Mouse (Mus musculus): ENCODE results near the gene Gm15023.
"Not testable (repeated sequence)": the region's sequence is repeated elsewhere in the genome, so short reads cannot be mapped to it uniquely, and the experiment has no call there.

Gene Gm15023

DNA sequence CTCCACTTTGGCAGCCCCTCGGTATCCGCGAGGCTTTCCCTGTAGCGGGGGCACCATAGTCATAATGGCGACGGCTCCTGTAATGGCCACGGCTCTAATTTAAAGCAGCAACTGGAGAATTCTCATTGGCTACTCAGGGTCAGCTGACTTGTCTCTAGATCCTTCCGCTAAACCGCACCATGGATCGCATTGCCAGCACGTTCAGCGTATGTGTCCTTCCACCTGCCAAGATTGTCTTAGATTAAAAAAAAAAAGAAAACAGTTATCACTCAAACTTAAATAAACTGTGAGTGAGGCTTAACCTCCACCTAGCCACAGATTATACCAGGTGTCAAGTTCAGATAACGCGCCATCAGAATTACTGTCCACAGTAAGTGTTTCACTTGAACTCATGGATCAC, at the start of gene Gm15023:
Gene Gm15023 (minus strand): TSS at position 101 of the 400 bp plus-strand sequence.
- not testable (repeated sequence) for DNase-seq (ENCODE audit: low read depth)

DNA sequence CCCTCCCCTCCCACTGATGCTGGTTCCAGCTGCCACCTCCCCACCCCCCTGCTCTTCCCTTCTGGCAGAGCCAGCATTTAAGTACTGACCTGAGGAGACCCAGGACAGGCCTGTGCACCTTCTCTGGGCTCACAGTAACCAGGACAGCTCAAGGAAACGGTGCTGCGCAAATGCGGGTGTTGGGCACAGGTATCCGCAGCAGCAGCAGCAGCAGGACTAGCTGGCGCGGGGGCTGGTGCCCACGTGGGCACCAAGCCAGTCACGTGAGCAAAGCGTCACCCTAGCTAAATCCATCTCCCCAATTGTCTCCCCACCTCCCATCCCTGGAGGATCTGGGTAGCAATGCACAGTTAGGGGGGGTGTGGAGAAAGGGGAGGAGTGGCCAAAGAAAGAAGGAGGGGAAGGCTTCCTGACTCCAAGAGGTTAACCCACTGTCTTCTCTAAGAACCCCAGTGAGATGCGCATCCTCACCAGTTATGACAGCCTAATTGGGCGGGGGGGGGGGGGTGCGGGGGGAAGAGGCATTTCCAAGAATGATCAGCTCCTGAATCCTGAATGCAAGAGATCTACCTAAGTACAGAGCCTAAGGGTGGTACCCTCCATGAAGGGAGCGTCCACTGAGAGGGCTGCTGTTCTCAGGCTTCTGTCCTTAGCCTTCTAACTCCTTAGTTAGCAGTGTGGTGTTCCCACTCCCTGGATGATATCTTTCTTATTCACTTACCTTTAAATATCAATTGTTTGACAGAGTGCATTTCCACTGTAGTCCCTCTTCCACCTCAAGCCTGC, 33.2 kb upstream of the Gm15023 start, which contains the start of gene Tceal6:
Gene Tceal6 (minus strand): TSS at position 252 of the 786 bp plus-strand sequence.
- DNase-seq (ENCODE audit: low read depth), result no peak

DNA sequence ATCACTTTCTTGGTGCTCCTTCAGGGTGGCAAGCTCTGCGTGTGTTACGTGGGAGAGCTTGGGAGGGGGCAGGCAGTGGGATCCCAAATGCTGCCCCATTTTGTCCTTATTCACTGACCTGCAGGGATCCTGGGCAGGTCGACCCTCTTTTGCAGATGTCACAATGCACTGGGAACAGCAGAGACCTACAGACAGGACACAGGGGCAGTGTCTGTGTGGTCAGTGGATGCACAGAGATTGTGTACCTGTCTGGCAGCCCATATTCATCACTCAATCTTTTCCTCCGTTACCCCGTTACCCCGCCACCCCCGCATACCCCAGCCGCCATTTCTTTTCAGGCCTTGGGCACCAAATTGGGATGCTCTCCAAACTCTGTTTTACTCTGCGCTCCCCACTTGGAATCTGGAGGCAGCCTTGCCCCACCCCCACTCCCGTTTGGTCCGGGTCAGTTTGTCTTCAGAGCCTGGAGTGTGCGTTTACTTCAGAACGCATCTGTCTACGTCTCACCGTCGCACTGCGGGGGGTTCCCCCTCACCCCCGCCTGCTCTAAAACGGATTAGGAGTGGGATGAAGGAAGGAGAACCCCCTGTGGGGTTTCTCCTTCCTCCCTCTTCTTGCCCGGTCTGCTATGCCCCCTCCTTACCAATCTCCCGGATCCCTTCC, 32.5 kb upstream of the Gm15023 start:
- DNase-seq (ENCODE audit: low read depth), result not testable (repeated sequence)

DNA sequence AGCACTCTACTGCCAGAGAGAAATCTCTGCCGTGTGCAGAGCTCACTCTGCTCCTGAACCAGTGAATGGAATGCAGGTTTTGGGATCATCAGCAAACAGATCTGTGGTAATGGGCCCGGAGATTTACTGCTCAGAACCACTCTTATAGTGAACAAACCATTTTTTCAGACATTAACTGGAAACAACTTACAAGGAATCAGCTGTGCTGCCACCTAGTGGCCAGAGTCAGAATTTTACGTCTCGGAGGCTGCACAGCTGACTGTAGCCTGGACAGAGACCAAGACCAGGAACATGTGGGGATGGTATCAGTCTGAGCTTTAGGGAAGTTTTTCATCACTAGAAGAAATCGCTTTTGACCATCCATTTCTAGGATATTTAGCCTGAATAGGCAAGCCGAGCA, 12.5 kb upstream of the Gm15023 start:
- not testable (repeated sequence) for DNase-seq (ENCODE audit: low read depth)

DNA sequence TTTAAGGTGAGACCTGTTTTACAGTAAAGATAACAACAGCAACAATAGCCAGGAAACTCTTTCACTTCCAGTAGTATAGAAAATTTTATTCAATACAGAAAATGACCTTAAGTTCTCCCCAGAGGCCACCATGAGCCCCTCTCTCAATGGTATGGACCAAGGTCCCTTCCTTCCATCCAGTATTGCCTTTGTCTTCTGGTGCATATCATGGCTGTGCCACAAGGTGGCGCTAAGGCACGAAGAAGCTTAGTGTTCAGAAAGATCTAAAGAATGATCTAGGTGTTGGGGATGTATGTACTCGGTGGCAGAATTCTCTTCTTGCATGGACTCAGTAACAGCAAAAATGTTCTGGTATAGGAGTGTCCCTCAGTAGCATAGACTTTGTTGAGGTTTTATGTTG, 11.2 kb upstream of the Gm15023 start:
- not testable (repeated sequence) for DNase-seq (ENCODE audit: low read depth)

Measured in c-Kit-positive CD71-positive TER-119-negative erythroid progenitor cells, embryonic 14.5 days (primary cell).